Mouse (Mus musculus): ENCODE results near the gene Kazn.

Gene Kazn

GRCm38 (mm10) chr4:142242750-142243383, 3.7 kb upstream of the Kazn start:
- DNase-seq (ENCODE audit: low read depth, low spot score), result no peak

- no peak for DNase-seq (ENCODE audit: low read depth, low spot score)
Measured at GRCm38 (mm10) chr4:142242164-142242563, 3.0 kb upstream of the Kazn start.

GRCm38 (mm10) chr4:142240874-142241273, 1.7 kb upstream of the Kazn start:
- no peak for DNase-seq (ENCODE audit: low read depth, low spot score)

DNA sequence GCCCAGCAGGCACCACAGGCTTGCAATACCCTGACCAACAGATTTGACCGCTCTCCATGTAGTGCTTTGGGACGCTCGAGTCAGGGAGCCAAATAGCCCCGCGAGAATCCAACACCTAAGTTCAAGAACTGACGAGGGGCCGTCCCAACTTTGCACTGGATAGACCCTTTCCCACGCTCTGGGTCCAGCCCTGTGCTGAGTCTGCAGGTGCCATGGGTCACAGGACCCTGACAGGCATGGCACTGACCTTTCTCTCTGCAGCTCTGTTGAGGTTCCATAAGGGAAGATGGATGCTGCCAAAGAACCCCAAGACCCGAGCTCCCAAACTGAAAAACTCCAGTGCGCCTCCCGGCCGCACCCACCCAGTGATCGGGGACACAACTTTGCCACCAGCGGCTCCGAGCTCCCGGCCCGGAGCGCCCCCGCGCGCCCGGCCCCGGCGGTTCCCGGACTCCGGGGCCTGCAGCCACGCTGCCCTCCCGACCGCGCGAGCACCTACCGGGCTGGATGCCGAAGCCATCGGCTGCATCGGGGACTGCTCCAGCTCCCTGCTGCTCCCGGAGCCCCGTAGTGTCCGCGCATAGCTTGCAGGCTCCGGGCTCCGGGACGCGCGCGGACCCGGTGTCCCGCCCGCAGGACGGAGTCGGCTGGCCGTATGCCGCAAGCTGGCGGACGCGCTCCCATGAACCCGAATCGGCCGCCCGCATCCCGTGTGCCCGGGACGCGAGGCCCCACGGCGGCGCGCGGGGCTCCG, 538 bp downstream of the Kazn start:
- no peak for DNase-seq (ENCODE audit: low read depth, low spot score)

DNA sequence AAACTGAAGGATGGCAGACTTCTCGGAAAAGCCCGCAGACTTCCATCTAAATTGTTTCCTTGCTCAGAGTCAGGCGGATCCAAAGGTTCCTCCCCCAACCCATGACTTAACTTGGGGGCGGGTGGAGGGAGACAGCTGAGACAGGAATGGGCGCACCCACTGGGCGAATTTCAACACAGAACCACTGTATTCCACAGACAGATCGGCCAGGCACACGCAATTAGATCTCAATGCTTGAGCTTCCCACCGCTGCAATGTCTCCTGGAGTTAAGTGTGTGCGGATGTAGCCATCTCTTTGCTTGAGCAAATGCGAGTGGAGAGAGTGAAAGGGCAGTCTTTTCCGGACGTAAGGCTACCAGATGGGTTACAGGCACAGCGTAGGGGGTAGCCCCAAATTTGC, 1.2 kb downstream of the Kazn start:
- no peak for DNase-seq (ENCODE audit: low read depth, low spot score)

DNA sequence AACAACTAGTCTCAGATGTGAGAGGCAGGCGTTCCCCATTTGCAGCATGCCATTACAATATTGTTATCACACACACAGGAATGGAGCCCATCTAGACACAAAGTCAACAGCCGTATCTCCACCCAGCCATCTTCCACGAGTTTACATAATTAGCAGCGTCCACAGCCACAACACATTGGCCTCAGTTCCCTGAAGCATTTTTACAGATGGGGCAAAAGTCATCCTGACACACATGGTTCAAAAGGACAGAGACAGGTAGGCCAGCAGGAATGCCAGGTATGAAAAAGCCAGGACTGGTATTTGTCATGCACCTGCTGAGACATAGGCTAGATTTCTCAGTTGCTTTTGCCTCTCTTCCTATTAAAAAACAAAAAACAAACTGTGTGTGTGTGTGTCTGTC, 2.5 kb downstream of the Kazn start:
- DNase-seq (ENCODE audit: low read depth, low spot score), result no peak

DNA sequence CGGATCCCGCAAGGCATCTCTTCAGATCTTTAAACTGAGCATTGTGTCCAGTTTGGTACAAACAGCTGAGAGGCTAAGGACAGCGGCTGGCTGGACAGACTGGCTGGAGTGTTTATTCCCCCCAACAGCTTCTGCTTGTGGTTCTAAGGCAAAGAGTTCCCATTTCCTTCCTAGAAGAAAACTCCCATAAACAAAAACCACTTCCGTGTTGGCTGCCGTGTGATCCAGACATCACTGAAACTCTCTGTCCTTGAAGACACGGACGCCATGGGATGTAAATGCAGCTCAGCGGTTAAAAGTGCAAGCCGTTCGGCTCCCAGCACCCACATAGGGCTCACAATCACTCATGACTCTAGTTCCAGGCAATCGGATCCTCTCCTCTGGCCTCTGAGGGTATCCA, 3.8 kb downstream of the Kazn start:
- DNase-seq (ENCODE audit: low read depth, low spot score), result no peak

DNA sequence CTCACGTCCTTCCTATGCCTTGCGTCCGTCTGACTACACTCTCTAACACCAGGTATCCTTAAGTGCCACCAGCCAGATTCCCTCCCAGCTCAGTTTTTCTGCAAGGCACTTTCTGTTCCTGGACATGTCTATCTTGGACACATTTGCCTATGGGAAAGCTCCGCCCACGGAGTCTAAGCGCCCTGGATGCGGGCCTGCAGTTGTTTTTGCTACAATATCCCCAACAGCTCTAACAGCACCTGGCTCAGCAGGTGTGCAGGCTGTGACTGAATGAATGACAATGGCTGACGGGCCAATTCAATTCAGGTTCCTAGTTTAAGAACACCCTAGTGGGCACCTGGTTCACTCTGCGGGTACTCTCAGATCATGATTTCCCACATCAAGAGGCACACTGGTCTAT, 4.4 kb downstream of the Kazn start:
- no peak for DNase-seq (ENCODE audit: low read depth, low spot score)

DNA sequence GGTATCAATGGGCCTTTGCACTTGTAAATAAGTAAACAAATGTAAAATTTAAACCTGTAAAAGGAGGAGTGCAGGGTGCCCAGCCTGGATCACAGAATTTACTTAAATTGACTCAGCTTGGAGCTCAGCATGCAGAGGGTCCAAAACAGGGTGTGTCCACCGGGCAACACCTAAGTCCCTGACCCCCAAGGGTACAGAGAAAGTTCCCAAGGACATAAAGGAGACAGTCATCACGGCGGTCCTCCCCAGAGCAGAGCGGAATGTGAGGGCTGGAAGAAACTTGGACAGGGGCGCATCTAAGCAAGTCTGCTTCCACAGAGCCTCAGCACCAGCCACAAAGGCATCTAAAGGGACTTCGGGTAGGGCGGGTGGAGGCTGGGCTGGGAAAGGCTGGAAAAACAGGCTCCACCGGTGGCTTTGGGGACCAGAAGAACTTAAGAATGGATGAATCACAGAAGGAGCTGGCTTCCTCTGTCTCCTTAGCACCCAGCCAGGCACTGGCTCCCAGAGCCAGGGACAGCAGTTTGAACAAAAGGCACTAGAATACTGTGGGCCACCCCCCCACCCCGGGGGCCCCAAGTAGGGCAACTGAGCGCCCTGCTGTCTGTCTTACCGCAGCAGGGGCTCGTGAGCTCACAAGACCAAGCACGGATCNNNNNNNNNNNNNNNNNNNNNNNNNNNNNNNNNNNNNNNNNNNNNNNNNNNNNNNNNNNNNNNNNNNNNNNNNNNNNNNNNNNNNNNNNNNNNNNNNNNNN, 10.2 kb downstream of the Kazn start:
- no peak for DNase-seq (ENCODE audit: low read depth, low spot score)

DNA sequence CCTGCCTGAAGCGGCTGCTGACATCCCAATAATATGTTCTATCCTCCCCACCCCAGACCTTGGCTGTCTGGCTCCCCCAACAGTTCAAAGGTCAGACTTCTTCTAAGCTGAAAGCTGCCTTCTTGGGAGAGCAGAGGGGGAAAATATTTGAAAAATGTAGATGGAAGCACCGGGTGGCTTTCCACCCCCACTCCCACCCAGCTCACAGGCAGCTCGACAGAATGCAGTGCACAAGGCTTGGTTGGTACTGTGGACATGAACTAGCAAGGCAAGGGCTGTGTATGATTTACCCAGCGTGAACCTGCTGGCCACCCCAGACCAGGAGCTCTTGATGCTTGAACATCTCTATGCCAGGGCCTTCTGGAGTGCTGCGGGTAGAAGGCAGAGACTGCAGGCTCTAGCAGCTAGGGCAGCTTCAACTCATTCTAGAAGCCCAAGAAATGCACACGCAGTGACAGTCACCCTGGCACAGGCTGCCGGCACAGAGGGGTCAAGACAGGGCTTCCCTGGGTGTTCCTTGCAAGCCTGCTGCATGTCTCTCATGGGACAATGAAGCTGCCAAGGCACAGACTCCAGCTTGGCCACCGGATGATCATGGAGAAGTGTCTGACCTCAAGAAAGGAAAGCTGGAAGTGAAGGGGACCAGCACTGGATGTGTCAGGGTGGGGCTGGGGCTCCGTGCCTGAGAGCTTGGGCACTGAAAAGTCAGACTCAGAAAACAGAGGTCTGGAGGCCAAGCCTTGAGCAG, 15.1 kb downstream of the Kazn start:
- no peak for DNase-seq (ENCODE audit: low read depth, low spot score)

DNA sequence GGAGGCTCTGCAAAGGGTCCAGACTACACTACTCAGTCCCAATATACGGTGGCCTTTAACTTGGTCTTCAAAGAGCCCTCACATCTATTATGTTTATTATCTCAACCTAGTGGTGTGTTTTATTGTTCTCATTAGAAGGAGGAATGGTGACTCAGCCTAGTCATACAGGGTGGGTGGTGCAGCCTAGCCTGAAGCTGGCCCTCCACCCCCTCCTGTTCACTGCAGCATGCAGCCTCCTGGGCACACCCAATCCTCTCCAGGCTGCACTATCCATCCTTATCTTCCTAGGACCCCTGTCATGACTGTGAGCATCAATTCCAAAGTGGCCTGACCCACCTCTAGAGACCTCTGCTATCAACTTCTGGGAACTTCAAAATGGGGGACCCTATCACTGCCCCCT, 16.8 kb downstream of the Kazn start:
- DNase-seq (ENCODE audit: low read depth, low spot score), result no peak

- no peak for DNase-seq (ENCODE audit: low read depth, low spot score)
Measured at GRCm38 (mm10) chr4:142221757-142222072, 17.5 kb downstream of the Kazn start.

DNA sequence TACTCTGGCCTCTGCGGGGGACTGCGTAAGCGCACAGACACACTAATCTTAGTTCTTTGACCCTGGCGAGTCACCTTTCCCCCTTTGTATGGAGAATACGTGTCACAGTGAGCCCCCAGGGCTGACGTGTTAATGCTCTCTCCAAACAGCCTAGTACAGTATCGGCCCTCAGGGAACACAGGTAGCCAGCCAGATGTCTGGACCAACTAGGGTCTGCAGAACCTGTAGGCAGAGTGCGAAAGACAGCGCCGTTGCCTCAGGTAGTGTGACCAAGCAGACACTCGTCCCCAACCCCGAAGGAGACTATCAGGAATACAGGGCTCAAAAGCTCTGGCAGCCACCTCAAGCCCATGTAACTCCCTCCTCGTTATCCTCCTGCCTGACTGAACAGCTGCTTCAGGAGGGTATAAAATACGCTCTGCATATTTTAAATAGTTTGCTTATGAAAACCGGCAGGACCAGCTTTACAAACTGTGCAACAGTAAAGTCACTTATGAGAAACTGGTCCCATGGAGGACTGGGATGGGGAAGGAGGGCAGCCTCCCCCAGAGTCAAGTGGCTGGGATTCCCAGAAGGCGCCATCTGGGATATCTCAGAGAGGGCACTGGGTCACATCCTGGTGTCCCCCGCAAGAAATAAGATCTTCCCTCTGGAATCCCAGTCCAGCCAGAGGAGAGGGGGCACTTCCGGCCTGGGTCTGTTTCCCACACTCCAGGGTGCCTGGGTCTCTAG, 18.0 kb downstream of the Kazn start:
- DNase-seq (ENCODE audit: low read depth, low spot score), result peak; percentile 68

DNA sequence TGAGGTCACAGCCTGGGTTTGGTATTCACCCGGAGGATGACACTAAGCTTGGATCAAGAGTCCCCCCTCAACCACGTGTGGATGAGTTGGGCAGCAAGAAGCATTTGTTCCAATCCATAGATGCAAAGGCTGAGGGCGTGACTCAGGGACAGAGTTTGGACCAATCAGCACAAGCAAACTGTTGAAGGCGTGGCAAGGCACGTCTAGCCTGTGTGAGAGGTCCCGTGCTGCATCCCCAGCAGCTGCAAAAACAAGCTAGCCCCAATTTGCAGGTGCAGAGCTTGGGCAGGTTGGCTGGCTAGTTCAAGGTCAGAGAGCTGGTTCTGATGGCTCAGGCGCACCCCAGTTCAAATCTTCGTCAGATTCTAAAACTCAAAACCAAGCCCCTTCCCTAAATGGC, 20.2 kb downstream of the Kazn start:
- DNase-seq (ENCODE audit: low read depth, low spot score), result no peak

GRCm38 (mm10) chr4:142217048-142217447, 22.2 kb downstream of the Kazn start:
- DNase-seq (ENCODE audit: low read depth, low spot score), result no peak

- DNase-seq (ENCODE audit: low read depth, low spot score), result no peak
Measured at GRCm38 (mm10) chr4:142215760-142216159, 23.4 kb downstream of the Kazn start.

- no peak for DNase-seq (ENCODE audit: low read depth, low spot score)
Measured at GRCm38 (mm10) chr4:142214532-142214931, 24.7 kb downstream of the Kazn start.

- no peak for DNase-seq (ENCODE audit: low read depth, low spot score)
Measured at GRCm38 (mm10) chr4:142212425-142212824, 26.8 kb downstream of the Kazn start.

GRCm38 (mm10) chr4:142209884-142210283, 29.3 kb downstream of the Kazn start:
- DNase-seq (ENCODE audit: low read depth, low spot score), result no peak

DNA sequence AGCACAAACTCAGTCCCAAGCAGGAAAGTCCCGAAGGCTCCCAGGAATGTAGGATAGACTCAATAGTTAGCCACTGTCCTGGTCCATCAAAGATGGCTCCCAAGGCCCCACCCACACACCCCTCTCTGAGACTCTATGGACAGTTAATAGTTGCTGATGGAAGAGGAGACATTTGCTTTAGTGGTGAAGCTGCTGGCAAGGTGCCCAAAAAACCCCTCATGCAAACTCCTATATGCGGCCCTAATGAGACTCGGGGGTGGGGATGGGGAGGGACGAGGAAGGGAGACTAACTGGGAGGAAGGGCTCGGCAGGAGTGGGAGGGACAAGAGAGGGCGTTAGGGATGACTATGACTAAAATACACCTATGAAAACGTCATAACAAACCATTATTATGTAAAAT, 29.7 kb downstream of the Kazn start:
- no peak for DNase-seq (ENCODE audit: low read depth, low spot score)

DNA sequence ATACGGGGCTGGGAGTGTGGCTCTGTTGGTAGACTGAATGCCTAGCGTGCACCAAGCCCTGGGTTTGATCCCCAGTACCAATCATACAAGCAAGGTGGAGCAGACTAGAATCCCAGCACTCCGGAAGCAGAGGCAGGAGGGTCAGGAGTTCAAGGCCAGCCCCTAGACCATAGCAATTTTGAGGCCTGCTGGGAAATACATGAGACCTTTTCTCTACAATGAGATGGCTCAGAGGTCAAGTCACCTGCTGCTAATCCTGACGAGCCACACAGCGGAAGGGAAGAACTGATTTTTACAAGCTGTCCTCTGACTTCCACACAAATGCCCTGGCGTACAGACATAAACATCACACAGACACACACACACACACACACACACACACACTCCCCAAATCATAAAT, 33.5 kb downstream of the Kazn start:
- DNase-seq (ENCODE audit: low read depth, low spot score), result no peak

DNA sequence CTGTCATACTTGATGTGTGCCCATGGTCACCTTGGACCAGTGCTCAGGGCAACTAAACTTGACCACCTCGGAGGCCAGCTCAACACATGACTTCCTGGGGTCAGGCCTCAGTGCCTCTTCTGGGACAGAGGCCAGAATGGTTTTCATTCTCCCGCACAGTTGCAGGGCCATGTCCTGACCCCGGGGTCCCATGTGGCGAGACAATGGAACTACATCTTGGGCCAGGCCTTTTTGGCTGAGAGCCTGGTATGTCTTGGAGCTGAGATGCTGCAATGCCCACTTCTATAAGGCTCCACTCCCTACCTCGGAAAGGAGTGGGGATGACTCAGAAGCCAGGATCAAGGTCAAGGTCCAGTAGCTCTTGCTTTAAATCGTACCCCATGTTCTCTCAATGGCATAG, 42.6 kb downstream of the Kazn start:
- DNase-seq (ENCODE audit: low read depth, low spot score), result no peak
